Mouse (Mus musculus) lung, adult 2 months (tissue): Measurements from ENCODE around the gene Gm37240. TPM values are rescaled to one million over a fixed set of nuclear protein-coding genes. Genes with fewer than 3 reads are reported as not detected.
"Not testable (repeated sequence)": the region's sequence is repeated elsewhere in the genome, so short reads cannot be mapped to it uniquely, and the experiment has no call there.

ENCODE experiments used
- DNase-seq: peaks from one replicate; pipeline ENCODE4 v3.0.0; 2022
- H3K4me1 ChIP-seq: fragments of 200-500 bp; 2 replicates; pipeline ENCODE4 v1.6.1; 2011; ENCODE audit warnings: low read length; ENCODE audit not compliant: control insufficient read depth, insufficient read depth
- H3K4me3 ChIP-seq: fragments of 200-500 bp; replicated peaks from 2 replicates; pipeline ENCODE3; 2011; ENCODE audit warnings: low read depth, mild to moderate bottlenecking, control low read depth, low read length; ENCODE audit errors: extremely low read depth
- CTCF ChIP-seq: fragments of 200-500 bp; IDR thresholded peaks from 2 replicates; pipeline ENCODE4 v1.5.1; 2011; ENCODE audit warnings: mild to moderate bottlenecking, low read length, control low read depth; ENCODE audit not compliant: insufficient read depth
- POLR2A ChIP-seq: fragments of 200-500 bp; IDR thresholded peaks from 2 replicates; pipeline ENCODE4 v1.6.1; 2011; ENCODE audit warnings: low read depth, mild to moderate bottlenecking, control low read depth, low read length, borderline replicate concordance; ENCODE audit errors: extremely low read depth
- WGBS: fragments of 180-500 bp; shearing (Covaris S2); methylation state at CpG from one replicate; pipeline ENCODE4 v1.1.7; 2018; 5-methylcytosine and 5-hydroxymethylcytosine counted together
- polyA plus RNA-seq: library from polyadenylated mRNA; depleted of rRNA; stranded (reverse); fragments of >200 nt; gene quantifications from 2 replicates; pipeline ENCODE4 v1.2.3, GENCODE M21; 2012

Gene Gm37240
- polyA plus RNA-seq, 1 experiment = 16.9 TPM

GRCm38 (mm10) chr3:85922331-85922730 is 35.0 kb upstream of the Gm37240 start:
- H3K4me3 ChIP-seq = no peak overlapping the region
- no peak for TF ChIP-seq POLR2A
- no peak for TF ChIP-seq CTCF
- H3K4me1 ChIP-seq = no peaks in the 10 kb centered on the region
- 47% methylated on average over 3 of the region's 3 CpGs for WGBS
- no peak for DNase-seq

DNA sequence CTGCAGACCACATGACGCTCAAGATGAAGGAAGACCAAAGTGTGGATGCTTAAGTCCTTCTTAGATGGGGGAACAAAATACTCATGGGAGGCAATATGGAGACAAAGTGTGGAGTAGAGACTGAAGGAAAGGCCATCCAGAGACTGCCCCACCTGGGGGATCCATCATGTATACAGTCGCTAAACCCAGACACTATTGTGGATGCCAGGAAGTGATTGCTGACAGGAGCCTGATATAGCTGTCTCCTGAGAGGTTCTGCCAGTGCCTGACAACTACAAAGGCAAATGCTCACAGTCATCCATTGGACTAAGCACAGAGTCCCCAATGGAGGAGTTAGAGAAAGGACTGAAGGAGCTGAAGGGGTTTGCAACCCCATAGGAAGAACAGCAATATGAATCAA is 33.4 kb upstream of the Gm37240 start:
- not testable (repeated sequence) for H3K4me3 ChIP-seq, H3K4me1 ChIP-seq, DNase-seq
- WGBS = 80% methylated on average over 2 of the region's 2 CpGs

GRCm38 (mm10) chr3:85917600-85917999 is 30.3 kb upstream of the Gm37240 start:
- H3K4me3 ChIP-seq = no peak overlapping the region
- DNase-seq = peak; percentile 45
- WGBS = 9% methylated on average over 4 of the region's 4 CpGs
- TF ChIP-seq CTCF (peak; percentile 37; the same call in 1 of the 2 replicates), POLR2A (no peak)
- no peaks in the 10 kb centered on the region for H3K4me1 ChIP-seq

- Histone ChIP-seq H3K4me3 (no peak overlapping the region), H3K4me1 (no peaks in the 10 kb centered on the region)
- no peak for DNase-seq
- no peak for TF ChIP-seq POLR2A
- TF ChIP-seq CTCF = no peak
- WGBS = 84% methylated on average over 6 of the region's 6 CpGs
These were observed 27.5 kb upstream of the Gm37240 start for GRCm38 (mm10) chr3:85914806-85915205.

- DNase-seq = no peak
- 65% methylated on average over 7 of the region's 7 CpGs for WGBS
- TF ChIP-seq POLR2A (no peak), CTCF (no peak)
These were observed 19.8 kb upstream of the Gm37240 start for GRCm38 (mm10) chr3:85907136-85907535.

GRCm38 (mm10) chr3:85904371-85904770 is 17.1 kb upstream of the Gm37240 start:
- H3K4me3 ChIP-seq = no peak overlapping the region
- no peak for TF ChIP-seq CTCF
- TF ChIP-seq POLR2A = no peak
- DNase-seq = no peak

More at GRCm38 (mm10) chr3:85907136-85907535, 19.8 kb upstream of the Gm37240 start:
- H3K4me3 ChIP-seq = no peak overlapping the region
- no peaks in the 10 kb centered on the region for H3K4me1 ChIP-seq

DNA sequence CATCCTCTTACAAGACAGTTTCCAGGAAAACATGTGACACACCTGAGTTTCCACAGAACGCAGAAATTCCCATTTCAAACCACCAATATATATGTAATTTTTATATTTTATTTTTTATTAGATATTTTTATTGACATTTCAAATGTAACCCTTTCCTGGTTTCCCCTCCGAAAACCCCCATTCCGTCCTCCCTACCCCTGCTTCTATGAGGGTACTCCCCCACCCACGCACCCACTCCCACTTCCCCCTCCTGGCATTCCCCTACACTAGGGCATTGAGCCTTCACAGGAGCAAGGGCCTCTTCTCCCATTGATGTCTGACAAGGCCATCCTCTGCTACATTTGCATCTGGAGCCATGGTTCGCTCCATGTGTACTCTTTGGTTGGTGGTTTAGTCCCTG is 7.7 kb upstream of the Gm37240 start:
- no peak overlapping the region for H3K4me3 ChIP-seq
- H3K4me1 ChIP-seq = no peaks in the 10 kb centered on the region; the same call in 1 of the 2 replicates
- no peak for TF ChIP-seq CTCF
- TF ChIP-seq POLR2A = no peak
- DNase-seq = no peak
- WGBS = 91% methylated on average over 5 of the region's 5 CpGs

More at GRCm38 (mm10) chr3:85904371-85904770, 17.1 kb upstream of the Gm37240 start:
- H3K4me1 ChIP-seq = no peaks in the 10 kb centered on the region

- DNase-seq = no peak
- TF ChIP-seq POLR2A (no peak), CTCF (no peak)
- WGBS = 29% methylated on average over 1 of the region's 1 CpGs
- Histone ChIP-seq H3K4me3 (no peak overlapping the region), H3K4me1 (peaks cover 4% of the 10 kb centered on the region; the same call in 1 of the 2 replicates)
These were observed 4.3 kb upstream of the Gm37240 start for GRCm38 (mm10) chr3:85891571-85891970.

DNA sequence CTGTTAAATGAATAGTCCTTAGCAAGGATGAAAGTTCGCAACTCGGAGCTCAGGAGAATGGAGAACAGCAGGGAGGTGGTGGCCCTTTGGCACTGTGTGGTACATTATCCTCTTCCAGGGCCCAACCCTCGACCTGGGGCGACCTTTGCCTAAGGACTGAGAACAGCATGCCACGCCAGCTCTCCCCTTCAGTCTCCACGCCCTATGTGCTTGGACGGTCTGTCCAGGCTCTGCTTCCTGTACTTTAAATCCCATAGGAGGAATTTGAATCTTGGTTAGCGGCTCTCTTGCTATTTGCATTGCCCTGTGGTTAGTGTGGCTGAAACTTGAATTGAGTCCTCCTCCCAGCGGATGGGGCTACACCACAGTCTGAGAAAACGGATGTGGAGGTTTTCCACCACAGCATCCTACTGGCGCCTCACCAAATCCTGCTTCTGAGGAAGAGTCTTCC is 928 bp upstream of the Gm37240 start:
- Histone ChIP-seq H3K4me3 (peak overlapping the region; percentile 75), H3K4me1 (peaks cover 6% of the 10 kb centered on the region; the same call in 1 of the 2 replicates)
- 12% methylated on average over 11 of the region's 11 CpGs for WGBS
- DNase-seq = peak; percentile 63
- no peak for TF ChIP-seq CTCF
- TF ChIP-seq POLR2A = 0 out of 2 replicates have a peak, but pooled peaks have one; percentile 23

GRCm38 (mm10) chr3:85886636-85887238 is 581 bp downstream of the Gm37240 start:
- WGBS = 4% methylated on average over 22 of the region's 22 CpGs
- DNase-seq = no peak
- TF ChIP-seq POLR2A = no peak
- TF ChIP-seq CTCF = no peak

More at GRCm38 (mm10) chr3:85886636-85887238, 581 bp downstream of the Gm37240 start:
- H3K4me1 ChIP-seq = peaks cover 6% of the 10 kb centered on the region; the same call in 1 of the 2 replicates
- peak overlapping the region; percentile 75 for H3K4me3 ChIP-seq
